Mouse (Mus musculus): ENCODE measurements at regions not wholly inside any gene's neighbourhood (a gene's known extent, or its start where the extent isn't known, plus 50 kb on each side); places are given as distances from the start of the nearest gene placed in this dataset.

- TF ChIP-seq CTCF (IDR thresholded peaks at IDR 0.05; ENCODE audit: low read depth, low read length) (no peak), GATA1 (IDR thresholded peaks at IDR 0.05; ENCODE audit: borderline replicate concordance, low read length) (no peak), TAL1 (conservative IDR thresholded peaks at IDR 0.05; ENCODE audit: low read depth, low read length) (no peak), GATA2 (IDR thresholded peaks at IDR 0.05; ENCODE audit: borderline replicate concordance, low read depth, low read length) (no peak)
Observed at GRCm38 (mm10) chr5:116790419-116790818, 198.8 kb upstream of the Srrm4 start.

Measured in G1E (cell line).